Mouse (Mus musculus) embryonic facial prominence, embryonic 15.5 days (tissue): Measurements from ENCODE around the gene Nudt7. TPM values are rescaled to one million over a fixed set of nuclear protein-coding genes. Genes with fewer than 3 reads are reported as not detected.

ENCODE experiments used
- ATAC-seq: fragments of 200-750 bp; cut with Nextera tagmentation; 2 replicates; pipeline ENCODE4 v1.8.0; 2017; ENCODE audit warnings: low read depth, moderate TSS enrichment; ENCODE audit not compliant: insufficient number of reproducible peaks, low FRiP score, low TSS enrichment
- H3K27ac ChIP-seq: fragments of 300-500 bp; sonication (generic); replicated peaks from 2 replicates; pipeline ENCODE4 v1.5.1; 2015; ENCODE audit warnings: mild to moderate bottlenecking, inconsistent platforms
- H3K27me3 ChIP-seq: fragments of 300-500 bp; sonication (generic); 2 replicates; pipeline ENCODE4 v1.6.1; 2015; ENCODE audit warnings: inconsistent platforms
- H3K36me3 ChIP-seq: fragments of 300-500 bp; sonication (generic); 2 replicates; pipeline ENCODE4 v1.6.1; 2015; ENCODE audit warnings: mild to moderate bottlenecking, inconsistent platforms
- H3K4me1 ChIP-seq: fragments of 300-500 bp; sonication (generic); 2 replicates; pipeline ENCODE4 v1.6.1; 2015; ENCODE audit warnings: inconsistent platforms
- H3K4me2 ChIP-seq: fragments of 300-500 bp; sonication (generic); replicated peaks from 2 replicates; pipeline ENCODE4 v1.6.1; 2015; ENCODE audit warnings: mild to moderate bottlenecking, inconsistent platforms
- H3K4me3 ChIP-seq: fragments of 300-500 bp; sonication (generic); replicated peaks from 2 replicates; pipeline ENCODE4 v1.5.1; 2015; ENCODE audit warnings: mild to moderate bottlenecking, inconsistent platforms
- H3K9ac ChIP-seq: fragments of 300-500 bp; sonication (generic); 2 replicates; pipeline ENCODE4 v1.6.1; 2015; ENCODE audit warnings: inconsistent platforms
- H3K9me3 ChIP-seq: fragments of 300-500 bp; sonication (generic); replicated peaks from 2 replicates; pipeline ENCODE4 v1.6.1; 2016; ENCODE audit warnings: inconsistent platforms
- WGBS: fragments of 180-500 bp; shearing (Covaris S2); methylation state at CpG from one replicate; pipeline ENCODE4 v1.1.7; 2015; 5-methylcytosine and 5-hydroxymethylcytosine counted together
- polyA plus RNA-seq: library from polyadenylated mRNA; unstranded; fragments of >200 nt; fragmentation: Nextera tagmentation; extraction: Ambion mirVana; gene quantifications from 2 replicates; pipeline ENCODE4 v1.2.1, GENCODE M21; 2015

Nudt7 gene
- 12.7 and 13.8 TPM in 2 replicates for polyA plus RNA-seq

DNA sequence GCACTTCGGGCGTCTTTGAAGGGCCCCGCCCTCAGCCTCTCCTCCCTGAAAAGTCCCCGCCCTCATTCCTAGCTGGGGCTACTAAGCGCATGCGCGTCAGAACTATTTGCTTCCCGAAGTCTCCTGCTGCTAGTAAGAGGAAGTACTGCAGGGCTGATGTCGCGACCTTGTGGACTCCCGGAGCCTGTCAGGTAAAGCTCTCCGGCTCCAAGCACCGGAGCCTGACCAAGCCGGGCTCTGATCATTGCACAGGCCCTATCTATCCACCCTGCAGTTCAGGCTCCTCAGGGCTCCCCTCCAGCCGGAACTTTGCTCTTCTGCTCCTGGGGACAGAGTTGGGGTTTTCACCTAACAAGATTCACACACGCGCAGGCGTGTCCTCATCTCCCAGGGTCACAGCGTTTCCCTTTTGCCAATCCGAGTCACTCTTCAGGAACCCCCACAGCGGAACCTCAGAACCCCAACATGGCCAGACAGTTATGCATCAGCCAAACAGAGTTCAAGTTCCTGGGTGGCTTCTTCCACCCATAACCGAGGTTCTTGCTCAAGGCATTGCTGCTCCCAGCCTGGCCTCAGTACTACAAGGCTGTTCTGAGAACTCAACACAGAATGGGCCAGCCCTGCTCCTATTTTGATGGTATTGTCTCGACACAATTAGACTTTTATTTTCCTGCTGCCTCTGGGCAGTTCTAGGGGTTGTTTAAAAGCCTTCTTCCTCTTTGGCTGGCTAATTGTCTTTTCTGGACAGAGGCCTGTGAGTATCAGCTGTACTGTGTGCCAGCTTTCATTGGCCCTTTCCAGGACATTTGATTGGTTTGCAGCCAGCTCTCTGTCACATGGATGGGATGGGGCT lies at the start of gene Nudt7:
Gene Nudt7 (plus strand): TSS at position 48 of the 853 bp plus-strand sequence.
- peak within 1 kb of the TSS; percentile 72; the same call in 1 of the 2 replicates for H3K27ac ChIP-seq
- no peaks in the 10 kb centered on the region for H3K27me3 ChIP-seq

DNA sequence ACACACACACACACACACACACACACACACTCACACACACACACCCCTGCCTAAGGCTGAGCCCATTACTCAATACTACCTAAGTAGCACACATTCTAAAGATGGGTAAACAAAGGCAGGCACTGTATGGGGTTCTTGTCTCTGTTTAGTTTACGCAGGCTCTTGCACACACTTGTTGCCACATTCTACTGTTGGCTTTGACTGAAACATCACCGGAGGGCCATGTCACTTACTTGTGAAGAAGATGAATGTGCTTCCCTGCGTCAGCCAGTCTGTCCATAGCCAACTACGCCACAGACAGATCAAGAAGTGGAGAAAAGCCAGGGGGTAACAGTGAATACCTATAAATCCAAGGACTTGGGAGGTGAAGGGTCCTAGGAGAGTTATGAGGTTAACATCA lies 45.4 kb upstream of the Nudt7 start:
- Histone ChIP-seq H3K4me3 (no peak overlapping the region), H3K27ac (no peak overlapping the region), H3K9ac (no peak overlapping the region), H3K36me3 (no peaks in the 10 kb centered on the region), H3K4me2 (no peak overlapping the region), H3K27me3 (no peaks in the 10 kb centered on the region), H3K9me3 (no peaks in the 10 kb centered on the region), H3K4me1 (no peaks in the 10 kb centered on the region)
- no peak for ATAC-seq
- 92% methylated on average over 4 of the region's 4 CpGs for WGBS

More for the DNA sequence above, at the start of gene Nudt7:
- ATAC-seq: peak; percentile 89
- H3K4me3 ChIP-seq: peak within 1 kb of the TSS; percentile 67
- no peaks in the 10 kb centered on the region for H3K36me3 ChIP-seq
- 1% methylated on average over 23 of the region's 23 CpGs for WGBS
- H3K4me1 ChIP-seq: peaks cover 10% of the 10 kb centered on the region; the same call in 1 of the 2 replicates
- peak within 1 kb of the TSS; percentile 35 for H3K9ac ChIP-seq
- H3K9me3 ChIP-seq: no peaks in the 10 kb centered on the region
- peak within 1 kb of the TSS; percentile 82 for H3K4me2 ChIP-seq

DNA sequence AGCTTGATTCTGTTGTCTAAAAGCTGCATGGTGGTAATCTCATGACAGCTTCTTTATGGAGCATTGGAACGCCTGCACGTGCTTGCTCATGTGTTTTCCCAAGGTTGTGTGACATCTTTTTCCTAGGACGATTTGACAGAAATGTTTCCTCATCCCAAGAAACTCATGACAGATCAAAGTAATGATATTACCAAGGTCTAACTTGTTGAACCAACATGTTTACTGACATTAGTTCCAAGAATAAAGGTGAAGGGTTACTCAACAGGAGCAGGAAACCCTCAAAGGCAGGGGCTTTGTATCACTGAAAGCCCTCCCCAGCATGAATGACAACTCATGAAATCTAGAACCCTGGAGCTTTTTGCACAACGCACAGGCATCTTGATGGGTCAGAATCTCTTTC lies 42.6 kb upstream of the Nudt7 start:
- H3K9ac ChIP-seq: no peak overlapping the region
- no peaks in the 10 kb centered on the region for H3K27me3 ChIP-seq
- no peak overlapping the region for H3K27ac ChIP-seq
- WGBS: 82% methylated on average over 4 of the region's 4 CpGs
- no peaks in the 10 kb centered on the region for H3K36me3 ChIP-seq
- H3K4me3 ChIP-seq: no peak overlapping the region
- no peak for ATAC-seq
- H3K4me1 ChIP-seq: no peaks in the 10 kb centered on the region
- H3K4me2 ChIP-seq: no peak overlapping the region
- H3K9me3 ChIP-seq: no peaks in the 10 kb centered on the region

GRCm38 (mm10) chr8:114093321-114093720 lies 40.0 kb upstream of the Nudt7 start:
- ATAC-seq: no peak
- H3K4me2 ChIP-seq: no peak overlapping the region
- no peaks in the 10 kb centered on the region for H3K9me3 ChIP-seq
- H3K9ac ChIP-seq: no peak overlapping the region
- H3K27ac ChIP-seq: no peak overlapping the region
- no peaks in the 10 kb centered on the region for H3K4me1 ChIP-seq
- no peaks in the 10 kb centered on the region for H3K36me3 ChIP-seq
- WGBS: 84% methylated on average over 3 of the region's 3 CpGs
- no peaks in the 10 kb centered on the region; the same call in 1 of the 2 replicates for H3K27me3 ChIP-seq
- no peak overlapping the region for H3K4me3 ChIP-seq

- no peak overlapping the region for H3K4me3 ChIP-seq
- no peak overlapping the region for H3K27ac ChIP-seq
- no peaks in the 10 kb centered on the region for H3K4me1 ChIP-seq
- no peaks in the 10 kb centered on the region; the same call in 1 of the 2 replicates for H3K27me3 ChIP-seq
- no peaks in the 10 kb centered on the region for H3K9me3 ChIP-seq
- H3K36me3 ChIP-seq: no peaks in the 10 kb centered on the region
- no peak for ATAC-seq
- no peak overlapping the region for H3K4me2 ChIP-seq
- 84% methylated on average over 4 of the region's 4 CpGs for WGBS
- H3K9ac ChIP-seq: no peak overlapping the region
Measured at GRCm38 (mm10) chr8:114094526-114094925, 38.8 kb upstream of the Nudt7 start.

DNA sequence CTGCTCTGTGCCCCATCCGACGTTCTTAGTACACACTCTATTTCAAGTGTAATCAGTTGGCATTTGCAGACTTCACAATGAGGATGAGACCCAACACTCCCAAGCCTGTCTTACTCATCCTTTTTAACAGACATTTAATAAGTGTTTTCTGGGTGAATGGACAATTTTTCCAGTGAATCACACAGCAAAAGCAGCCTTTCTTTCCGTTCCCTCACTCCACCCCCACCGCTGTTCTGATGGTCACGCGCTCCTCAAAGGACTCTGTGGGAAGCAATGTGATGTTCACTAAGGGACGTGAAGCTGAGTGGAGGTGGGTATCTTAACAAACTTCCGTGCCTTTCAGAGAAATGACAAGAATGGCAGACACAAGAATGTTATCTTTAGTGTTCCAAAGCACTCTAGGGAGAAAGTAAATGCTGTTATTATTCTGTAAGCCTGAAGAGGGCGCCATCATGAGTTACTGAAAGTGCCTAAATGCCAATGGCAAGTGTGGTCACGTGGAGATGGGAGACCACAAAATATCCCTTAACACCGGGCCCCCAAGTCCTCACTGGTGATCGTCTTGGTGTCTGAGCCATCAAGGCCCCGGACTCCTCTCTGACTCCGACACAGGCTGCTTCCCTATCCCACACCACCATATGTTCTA lies 32.7 kb upstream of the Nudt7 start:
- 79% methylated on average over 14 of the region's 14 CpGs for WGBS
- H3K27me3 ChIP-seq: no peaks in the 10 kb centered on the region; the same call in 1 of the 2 replicates

GRCm38 (mm10) chr8:114103401-114103800 lies 30.0 kb upstream of the Nudt7 start:
- no peaks in the 10 kb centered on the region for H3K9me3 ChIP-seq
- H3K27ac ChIP-seq: no peak overlapping the region
- no peak for ATAC-seq
- H3K27me3 ChIP-seq: no peaks in the 10 kb centered on the region
- H3K4me2 ChIP-seq: no peak overlapping the region
- H3K4me3 ChIP-seq: no peak overlapping the region
- no peak overlapping the region for H3K9ac ChIP-seq
- 78% methylated on average over 7 of the region's 7 CpGs for WGBS
- H3K4me1 ChIP-seq: no peaks in the 10 kb centered on the region
- no peaks in the 10 kb centered on the region for H3K36me3 ChIP-seq

More for the DNA sequence above, 32.7 kb upstream of the Nudt7 start:
- H3K4me1 ChIP-seq: no peaks in the 10 kb centered on the region
- H3K4me2 ChIP-seq: no peak overlapping the region
- H3K27ac ChIP-seq: no peak overlapping the region
- H3K36me3 ChIP-seq: no peaks in the 10 kb centered on the region
- no peak overlapping the region for H3K4me3 ChIP-seq
- H3K9ac ChIP-seq: no peak overlapping the region
- ATAC-seq: no peak
- H3K9me3 ChIP-seq: no peaks in the 10 kb centered on the region

- Histone ChIP-seq H3K4me2 (no peak overlapping the region), H3K36me3 (no peaks in the 10 kb centered on the region)
- no peak for ATAC-seq
Measured at GRCm38 (mm10) chr8:114105971-114106370, 27.4 kb upstream of the Nudt7 start.

GRCm38 (mm10) chr8:114109365-114110140 lies 23.8 kb upstream of the Nudt7 start:
- ATAC-seq: no peak
- H3K27me3 ChIP-seq: no peaks in the 10 kb centered on the region
- no peak overlapping the region for H3K4me2 ChIP-seq
- WGBS: 85% methylated on average over 20 of the region's 20 CpGs
- H3K36me3 ChIP-seq: no peaks in the 10 kb centered on the region
- H3K27ac ChIP-seq: no peak overlapping the region
- H3K4me3 ChIP-seq: no peak overlapping the region
- H3K9ac ChIP-seq: no peak overlapping the region
- no peaks in the 10 kb centered on the region for H3K9me3 ChIP-seq
- H3K4me1 ChIP-seq: no peaks in the 10 kb centered on the region

More at GRCm38 (mm10) chr8:114105971-114106370, 27.4 kb upstream of the Nudt7 start:
- 74% methylated on average over 5 of the region's 5 CpGs for WGBS
- Histone ChIP-seq H3K27me3 (no peaks in the 10 kb centered on the region), H3K4me3 (no peak overlapping the region), H3K27ac (no peak overlapping the region), H3K9me3 (no peaks in the 10 kb centered on the region), H3K4me1 (no peaks in the 10 kb centered on the region), H3K9ac (no peak overlapping the region)

- Histone ChIP-seq H3K9ac (no peak overlapping the region), H3K9me3 (no peaks in the 10 kb centered on the region), H3K4me2 (no peak overlapping the region), H3K36me3 (no peaks in the 10 kb centered on the region), H3K4me3 (no peak overlapping the region), H3K4me1 (no peaks in the 10 kb centered on the region), H3K27ac (no peak overlapping the region), H3K27me3 (no peaks in the 10 kb centered on the region)
- no peak for ATAC-seq
- WGBS: 38% methylated on average over 1 of the region's 1 CpGs
Measured at GRCm38 (mm10) chr8:114115076-114115475, 18.3 kb upstream of the Nudt7 start.

DNA sequence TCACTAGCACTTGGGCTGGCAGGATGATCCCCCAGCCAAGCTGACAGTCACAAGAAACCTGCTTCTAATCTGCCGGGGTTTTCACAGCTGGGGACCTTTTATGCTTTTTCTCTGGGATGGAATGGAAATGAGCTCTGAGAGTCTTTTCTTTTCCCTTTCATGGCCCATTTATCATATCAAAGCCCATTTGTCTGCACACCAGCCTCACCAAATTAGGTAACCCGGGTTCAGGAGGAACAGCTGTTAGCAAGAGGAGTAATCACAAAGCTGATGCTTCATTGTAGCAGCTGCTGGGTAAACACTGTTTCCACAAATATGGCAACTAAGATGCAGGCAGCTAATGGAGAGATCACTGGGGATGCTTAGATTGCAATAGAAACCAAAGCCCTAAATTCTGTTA lies 17.3 kb upstream of the Nudt7 start:
- H3K4me1 ChIP-seq: no peaks in the 10 kb centered on the region
- no peaks in the 10 kb centered on the region for H3K36me3 ChIP-seq
- H3K4me2 ChIP-seq: no peak overlapping the region
- H3K27me3 ChIP-seq: no peaks in the 10 kb centered on the region
- H3K9ac ChIP-seq: no peak overlapping the region
- no peak overlapping the region for H3K4me3 ChIP-seq
- no peak for ATAC-seq
- 6% methylated on average over 2 of the region's 2 CpGs for WGBS
- H3K27ac ChIP-seq: no peak overlapping the region
- no peaks in the 10 kb centered on the region for H3K9me3 ChIP-seq
